Mouse (Mus musculus) midbrain, embryonic 14.5 days (tissue): ENCODE measurements at regions not wholly inside any gene's neighbourhood (a gene's known extent, or its start where the extent isn't known, plus 50 kb on each side); places are given as distances from the start of the nearest gene placed in this dataset.
"Not testable (repeated sequence)": the region's sequence is repeated elsewhere in the genome, so short reads cannot be mapped to it uniquely, and the experiment has no call there.

ENCODE experiments used
- ATAC-seq: fragments of 200-750 bp; cut with Nextera tagmentation; 2 replicates; pipeline ENCODE4 v1.8.0; 2017; ENCODE audit warnings: moderate number of reproducible peaks, moderate library complexity; ENCODE audit not compliant: low FRiP score, low TSS enrichment
- DNase-seq: peaks from one replicate; pipeline ENCODE4 v3.0.0-alpha.2; 2015
- H3K27ac ChIP-seq: fragments of 300-500 bp; sonication (generic); replicated peaks from 2 replicates; pipeline ENCODE4 v1.5.1; 2014; ENCODE audit warnings: mild to moderate bottlenecking, low read depth, low read length, moderate library complexity
- H3K27me3 ChIP-seq: fragments of 300-500 bp; sonication (generic); 2 replicates; pipeline ENCODE4 v1.6.1; 2014; ENCODE audit warnings: low read length, control low read depth, mixed read lengths; ENCODE audit not compliant: control insufficient read depth, insufficient read depth
- H3K36me3 ChIP-seq: fragments of 300-500 bp; sonication (generic); 2 replicates; pipeline ENCODE4 v1.6.1; 2014; ENCODE audit warnings: low read length, control low read depth; ENCODE audit not compliant: control insufficient read depth, insufficient read depth
- H3K4me1 ChIP-seq: fragments of 300-500 bp; sonication (generic); 2 replicates; pipeline ENCODE4 v1.6.1; 2014; ENCODE audit warnings: mild to moderate bottlenecking, antibody characterized with exemption, low read length, control low read depth; ENCODE audit not compliant: control insufficient read depth, insufficient read depth
- H3K4me2 ChIP-seq: fragments of 300-500 bp; sonication (generic); 2 replicates; pipeline ENCODE4 v1.6.1; 2014; ENCODE audit warnings: mild to moderate bottlenecking, low read length, moderate library complexity
- H3K4me3 ChIP-seq: fragments of 300-500 bp; sonication (generic); replicated peaks from 2 replicates; pipeline ENCODE4 v1.5.1; 2014; ENCODE audit warnings: low read depth, low read length
- H3K9ac ChIP-seq: fragments of 300-500 bp; sonication (generic); replicated peaks from 2 replicates; pipeline ENCODE4 v1.6.1; 2014; ENCODE audit warnings: mild to moderate bottlenecking, low read length, moderate library complexity
- H3K9me3 ChIP-seq: fragments of 300-500 bp; sonication (generic); 2 replicates; pipeline ENCODE4 v1.6.1; 2016; ENCODE audit warnings: low read length, control low read depth, mixed read lengths; ENCODE audit not compliant: control insufficient read depth
- WGBS: fragments of 180-500 bp; shearing (Covaris S2); extraction: QIAGEN DNeasy Blood & Tissue Kit; methylation state at CpG from one replicate; pipeline ENCODE4 v1.1.7; 2014; 5-methylcytosine and 5-hydroxymethylcytosine counted together

DNA sequence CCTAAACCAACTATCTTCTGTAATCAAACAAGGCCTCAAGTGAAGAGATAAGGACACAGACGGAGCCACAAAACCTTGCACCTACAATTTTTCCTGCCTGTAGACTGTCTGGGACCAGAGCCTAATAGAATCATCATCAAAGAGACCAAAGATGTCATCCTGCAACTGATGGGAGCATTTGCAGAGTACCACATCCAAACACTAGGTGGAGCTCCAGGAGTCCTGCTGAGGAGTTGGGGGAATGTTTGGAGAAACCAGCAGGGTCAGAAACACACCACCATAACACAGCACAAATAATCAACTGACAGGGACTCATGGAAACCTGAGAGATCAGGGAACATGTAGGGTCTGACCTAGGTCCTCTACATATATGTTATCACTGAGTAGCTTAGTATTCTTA lies 160.9 kb downstream of the Gm6760 start:
- Histone ChIP-seq H3K36me3 (no peaks in the 10 kb centered on the region), H3K27ac (no peak overlapping the region), H3K4me2 (no peak overlapping the region), H3K27me3 (no peaks in the 10 kb centered on the region), H3K4me1 (no peaks in the 10 kb centered on the region), H3K9me3 (no peaks in the 10 kb centered on the region), H3K4me3 (no peak overlapping the region), H3K9ac (no peak overlapping the region)
- no peak for ATAC-seq
- 25% methylated on average over 1 of the region's 1 CpGs for WGBS
- DNase-seq, result peak; percentile 19

DNA sequence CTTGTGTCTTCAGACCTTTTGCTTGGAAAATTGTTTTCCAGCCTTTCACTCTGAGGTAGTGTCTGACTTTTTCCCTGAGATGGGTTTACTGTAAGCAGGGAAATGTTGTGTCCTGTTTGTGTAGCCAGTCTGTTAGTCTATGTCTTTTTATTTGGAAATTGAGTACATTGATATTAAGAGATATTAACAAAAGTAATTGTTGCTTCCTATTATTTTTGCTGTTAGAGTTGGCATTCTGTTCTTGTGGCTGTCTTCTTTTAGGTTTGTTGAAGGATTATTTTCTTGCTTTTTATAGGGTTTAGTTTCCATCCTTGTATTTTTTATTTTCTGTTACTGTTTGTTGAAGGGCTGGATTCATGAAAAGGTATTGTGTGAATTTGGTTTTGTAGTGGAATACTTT lies 179.6 kb downstream of the Gm6760 start:
- H3K4me2 ChIP-seq, ATAC-seq, H3K9ac ChIP-seq, H3K27me3 ChIP-seq, H3K4me3 ChIP-seq, H3K36me3 ChIP-seq, H3K9me3 ChIP-seq, H3K27ac ChIP-seq, H3K4me1 ChIP-seq: not testable (repeated sequence)
- peak; percentile 39 for DNase-seq
